Mouse (Mus musculus): ENCODE measurements at regions not wholly inside any gene's neighbourhood (a gene's known extent, or its start where the extent isn't known, plus 50 kb on each side); places are given as distances from the start of the nearest gene placed in this dataset.
A peak's percentile ranks its signal among the peaks of the same experiment; 100 is the strongest.
"Not testable (repeated sequence)": the region's sequence is repeated elsewhere in the genome, so short reads cannot be mapped to it uniquely, and the experiment has no call there.

DNA sequence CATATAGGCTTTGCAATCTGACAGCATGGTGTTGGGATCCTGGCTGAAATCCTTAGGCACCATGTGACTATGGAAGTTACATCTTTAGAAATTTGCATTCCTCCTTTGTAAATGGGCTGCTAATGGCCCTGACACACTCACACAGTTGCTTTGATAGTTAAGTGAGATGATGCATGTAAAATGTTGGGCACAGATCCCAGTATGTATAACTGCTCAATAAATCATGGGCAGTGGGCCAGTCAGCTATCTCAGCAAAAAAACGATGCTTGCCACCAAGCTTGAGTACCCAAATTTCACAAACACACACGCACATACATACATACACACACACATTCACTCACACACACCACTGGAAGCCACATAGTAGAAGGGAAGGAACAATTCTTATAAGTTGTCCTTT, 159.5 kb upstream of the Castor2 start:
- intact Hi-C loops (cut with DNase I): no loop called here
- no peak for DNase-seq

DNA sequence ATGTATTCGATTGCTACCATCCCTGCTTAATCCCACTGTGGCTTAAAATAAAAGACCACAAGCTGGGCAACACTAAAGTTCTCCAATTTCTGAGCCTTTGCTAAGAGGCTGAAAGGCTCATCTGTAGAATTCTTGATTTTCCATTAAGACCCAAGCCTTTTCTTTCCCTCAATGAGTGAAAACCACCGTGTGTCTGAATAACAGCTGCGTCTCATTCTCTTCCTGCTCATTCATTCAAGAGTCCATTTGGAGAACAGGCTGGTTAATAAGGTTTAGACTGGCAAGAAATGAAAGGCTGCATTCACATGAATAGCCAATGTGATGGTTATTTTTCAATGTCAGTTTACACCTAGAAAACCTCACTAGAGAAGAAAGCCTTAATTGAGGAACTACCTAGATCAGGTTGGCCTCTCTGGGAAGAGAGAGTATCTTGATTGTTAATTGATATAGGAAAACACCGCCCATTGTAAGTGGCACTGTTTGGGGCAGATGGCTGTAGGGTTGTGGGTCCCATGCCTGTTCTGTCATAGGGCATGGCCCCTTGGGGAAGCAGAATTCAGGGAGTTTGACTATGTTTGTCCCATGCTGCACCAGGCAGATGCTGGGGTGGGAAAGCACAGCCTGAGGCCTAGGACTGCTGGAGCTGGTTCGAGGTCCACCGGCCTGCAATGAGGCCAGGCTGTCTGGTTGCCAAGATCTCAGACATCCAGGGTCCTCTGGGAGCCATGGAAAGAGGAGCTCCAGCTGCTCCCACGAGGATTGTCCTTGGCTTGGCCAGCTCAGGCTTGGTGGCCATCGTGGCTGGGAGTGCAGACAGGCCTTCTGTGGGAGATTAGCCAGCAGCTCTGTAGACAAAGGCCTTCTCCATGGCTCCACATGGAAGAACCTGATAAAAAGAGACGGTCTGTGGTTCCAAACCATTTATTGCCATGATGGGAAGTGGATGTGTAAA, 161.3 kb upstream of the Castor2 start:
- intact Hi-C loops (cut with DNase I): no loop called here

DNA sequence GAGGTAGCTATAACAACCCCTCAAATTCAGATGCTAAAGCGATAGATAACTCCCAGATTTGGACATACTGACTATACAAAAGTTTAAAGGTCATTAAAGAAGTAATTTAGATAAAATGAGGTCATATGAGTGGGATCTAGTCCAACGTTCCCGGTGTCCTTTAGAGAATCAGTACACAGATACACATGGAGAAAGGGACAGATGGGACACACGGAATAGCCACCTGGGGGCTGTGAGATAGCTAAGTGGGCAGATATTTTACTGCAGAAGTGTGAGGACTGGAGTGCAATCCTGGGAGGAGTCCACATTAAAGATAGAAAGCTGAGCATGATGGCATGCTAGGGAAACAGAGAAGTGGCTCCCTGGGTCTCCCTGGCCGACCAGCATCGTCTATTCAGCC, 164.1 kb upstream of the Castor2 start:
- no peak for DNase-seq
- intact Hi-C loops (cut with DNase I): no loop called here

More for the DNA sequence above, 161.3 kb upstream of the Castor2 start:
- peak in 1 of 2 experiments; percentile 0 for DNase-seq

DNA sequence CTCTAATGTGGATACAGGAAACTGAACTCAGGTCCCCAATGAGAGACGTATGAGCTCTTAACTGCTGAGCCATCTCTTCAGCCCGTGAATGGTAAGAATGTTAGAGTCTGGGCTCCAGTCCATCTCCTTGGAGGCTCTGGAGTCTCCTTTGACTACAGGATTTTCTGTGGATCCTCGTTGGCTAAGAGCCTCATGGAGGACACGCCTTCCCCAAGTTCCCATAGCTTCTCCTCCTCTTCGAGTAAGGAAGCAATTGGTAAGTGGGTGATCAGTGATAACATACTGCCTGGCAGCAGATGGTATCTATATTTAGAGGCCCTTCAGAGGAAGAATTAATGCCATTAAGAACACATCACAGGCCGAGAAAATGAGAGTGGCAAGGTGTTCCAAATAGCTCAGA, 164.5 kb upstream of the Castor2 start:
- DNase-seq: no peak
- intact Hi-C loops (cut with DNase I): no loop called here

DNA sequence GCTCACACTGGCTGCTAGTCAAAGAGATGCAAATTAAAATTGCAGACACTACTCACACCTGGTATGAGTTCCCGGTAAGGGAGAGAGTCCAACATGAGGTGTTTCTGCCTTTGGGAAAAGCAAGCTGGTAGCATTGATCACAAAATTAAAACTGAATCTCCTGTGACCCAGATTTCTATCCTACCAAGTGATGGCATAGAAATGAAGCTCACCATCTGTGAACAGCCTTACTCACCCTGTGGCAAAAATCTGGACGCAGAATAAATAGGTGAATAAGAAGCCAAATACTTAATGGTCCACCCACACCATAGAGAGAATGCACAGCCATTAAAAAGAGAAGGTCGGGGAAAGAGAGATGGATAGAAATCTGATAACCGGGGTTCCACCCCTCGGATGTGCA, 169.4 kb upstream of the Castor2 start:
- no peak for DNase-seq
- intact Hi-C loops (cut with DNase I): no loop called here

DNA sequence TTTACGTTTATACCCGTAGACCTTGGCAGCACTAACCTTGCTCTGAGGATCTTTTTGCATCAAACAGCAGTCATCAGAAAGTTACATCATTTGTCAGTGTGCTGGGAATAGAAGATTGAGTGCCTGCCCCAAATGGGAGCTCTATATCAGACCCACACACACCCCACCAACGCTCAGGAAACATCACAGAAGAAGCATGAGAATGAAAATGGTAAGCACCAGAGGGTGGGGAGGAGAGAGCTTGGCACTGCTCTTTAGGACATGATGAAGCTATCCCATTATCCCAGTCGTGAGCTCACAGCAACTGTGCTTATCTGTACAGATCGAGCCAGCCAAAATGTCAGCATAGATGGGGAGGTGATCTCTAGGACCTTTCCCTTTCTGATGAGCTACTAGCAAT, 172.5 kb upstream of the Castor2 start:
- intact Hi-C loops (cut with DNase I): no loop called here
- DNase-seq: no peak

DNA sequence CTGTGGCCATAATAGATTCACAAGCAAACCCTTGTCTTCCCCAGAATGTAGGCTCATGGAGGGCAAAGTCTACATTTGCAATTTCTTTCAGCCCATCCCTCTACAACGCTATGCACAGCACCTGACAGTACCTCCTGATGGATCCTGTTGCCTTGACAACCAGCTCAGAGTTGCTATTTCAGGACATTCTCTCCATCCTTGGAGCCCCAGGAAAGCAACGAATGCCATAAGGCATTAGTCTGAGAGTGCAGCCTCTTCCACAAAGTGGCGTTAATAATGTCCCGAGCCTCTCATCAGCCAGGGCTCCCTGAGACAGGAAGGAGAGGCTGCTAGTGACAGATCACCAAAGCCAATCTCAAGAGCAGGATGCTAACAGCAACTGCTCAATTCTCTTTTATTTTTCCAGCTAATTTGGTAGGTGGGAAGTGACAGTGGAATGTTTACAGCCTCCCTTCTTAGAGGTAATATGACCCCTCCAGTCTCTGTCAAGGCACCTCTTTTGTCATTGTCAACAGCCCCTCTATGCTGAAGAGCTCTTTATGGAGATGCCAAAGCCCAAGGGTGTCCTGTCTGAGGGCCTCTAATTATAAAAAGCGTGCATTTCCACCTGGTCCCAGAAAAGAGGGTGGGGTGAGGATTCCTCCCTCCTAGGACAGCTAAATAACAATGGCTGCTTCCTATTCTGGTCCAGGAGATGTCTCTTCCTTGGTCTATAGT, 174.2 kb upstream of the Castor2 start:
- no peak for DNase-seq
- intact Hi-C loops (cut with DNase I): no loop called here

DNA sequence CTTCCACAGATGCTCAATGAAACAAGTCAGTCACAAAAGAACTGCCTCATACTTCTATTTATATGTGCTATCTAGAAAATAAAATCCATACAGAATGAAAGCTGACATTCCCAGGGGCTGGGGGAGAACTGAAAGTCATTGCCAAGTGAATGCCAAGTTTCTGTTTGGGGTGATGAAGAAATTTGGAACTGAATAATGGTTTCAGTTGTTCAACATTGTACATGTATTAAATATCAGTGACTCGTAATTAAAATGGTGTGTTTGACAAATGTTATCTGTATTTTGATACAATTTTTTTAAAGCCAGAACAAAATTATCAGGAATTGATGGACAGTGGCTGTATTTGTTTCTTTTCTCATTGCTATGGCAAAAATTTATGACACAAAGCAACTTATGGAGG, 177.3 kb upstream of the Castor2 start:
- DNase-seq: no peak
- intact Hi-C loops (cut with DNase I): no loop called here

DNA sequence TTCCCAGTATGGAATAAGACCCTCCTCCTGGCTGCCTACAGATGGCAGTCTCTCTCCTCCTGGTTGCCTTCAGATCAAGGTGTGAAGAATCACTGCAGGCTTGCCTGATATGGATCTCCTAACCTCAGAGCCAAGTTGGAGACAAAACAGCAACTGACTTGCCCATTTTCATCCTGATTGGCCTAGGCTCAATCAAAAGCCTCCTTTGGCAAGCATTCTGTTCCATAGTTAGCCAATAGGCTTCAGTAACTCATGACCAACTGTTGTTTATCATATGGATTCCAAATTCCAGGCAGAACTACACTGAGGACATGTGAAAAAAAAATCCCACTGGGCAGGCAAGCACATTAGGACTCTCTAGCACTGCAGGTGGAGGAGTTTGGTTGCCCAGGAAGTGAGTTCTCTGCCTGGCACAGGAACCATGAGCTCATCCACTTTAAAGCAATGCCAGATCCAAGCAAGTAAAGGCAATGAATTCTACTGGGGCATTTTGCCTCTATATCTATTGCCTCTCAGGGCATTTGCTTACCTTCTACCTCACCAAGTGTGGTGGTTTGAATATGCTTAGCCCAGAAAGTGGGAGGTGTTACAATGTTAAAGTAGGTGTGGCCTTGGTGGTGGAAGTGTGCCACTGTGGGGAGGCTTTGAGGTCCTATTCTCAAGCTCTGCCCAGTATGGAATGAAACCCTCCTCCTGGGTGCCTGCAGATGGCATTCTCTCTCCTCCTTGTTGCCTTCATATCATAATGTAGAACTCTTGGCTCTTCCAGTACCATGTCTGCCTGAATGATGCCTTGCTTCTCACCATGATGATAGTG, 183.6 kb upstream of the Castor2 start:
- intact Hi-C loops (cut with DNase I): no loop called here
- no peak for DNase-seq

DNA sequence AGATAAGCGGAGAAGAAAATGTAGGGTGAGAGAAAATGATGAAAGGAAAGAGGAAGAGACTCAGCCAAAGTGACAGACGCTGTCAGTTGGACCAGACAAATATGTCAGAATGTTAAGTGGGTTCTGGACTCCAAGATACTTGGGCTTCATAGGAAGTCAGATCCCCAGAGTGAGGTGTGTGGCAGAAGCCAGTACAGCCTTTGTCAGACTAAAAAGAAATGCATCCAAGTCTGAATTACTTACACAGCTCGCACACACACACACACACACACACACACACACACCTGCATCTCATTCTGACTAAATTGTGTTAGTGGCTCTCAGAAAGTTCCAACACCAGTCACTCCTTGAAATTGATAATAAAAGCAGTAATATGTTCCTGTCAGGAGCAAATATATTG, 192.1 kb upstream of the Castor2 start:
- intact Hi-C loops (cut with DNase I): no loop called here

DNA sequence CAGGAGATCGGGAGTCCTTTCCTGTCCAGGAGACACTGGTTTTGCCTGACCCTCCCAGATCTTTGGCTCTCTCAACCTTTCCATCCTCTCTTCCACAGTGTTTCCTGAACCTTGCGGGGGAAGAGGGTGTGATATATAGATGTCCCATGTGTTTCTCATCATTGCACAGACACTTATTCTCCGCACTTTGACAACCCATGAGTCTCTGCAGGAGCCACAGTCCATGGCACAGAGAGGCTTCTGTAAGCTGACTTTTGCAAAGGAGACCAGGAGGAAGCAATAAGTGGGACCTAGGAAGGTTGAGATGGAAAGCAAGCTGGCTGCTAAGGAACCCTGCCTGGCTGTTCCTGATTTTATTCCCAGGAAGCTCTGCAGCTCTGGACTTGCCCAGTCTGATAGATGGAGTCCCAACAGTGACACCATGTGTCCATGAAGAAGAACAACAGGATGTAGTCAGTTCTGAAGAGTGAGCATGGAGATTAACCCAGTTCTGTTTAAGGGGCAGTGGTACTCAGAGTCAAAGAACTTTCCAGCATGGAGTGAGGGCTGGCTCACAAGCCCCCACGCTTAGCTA, 201.4 kb upstream of the Castor2 start:
- DNase-seq: peak in 1 of 2 experiments; percentile 14
- intact Hi-C loops (cut with DNase I): no loop called here

More for the DNA sequence above, 192.1 kb upstream of the Castor2 start:
- no peak for DNase-seq

DNA sequence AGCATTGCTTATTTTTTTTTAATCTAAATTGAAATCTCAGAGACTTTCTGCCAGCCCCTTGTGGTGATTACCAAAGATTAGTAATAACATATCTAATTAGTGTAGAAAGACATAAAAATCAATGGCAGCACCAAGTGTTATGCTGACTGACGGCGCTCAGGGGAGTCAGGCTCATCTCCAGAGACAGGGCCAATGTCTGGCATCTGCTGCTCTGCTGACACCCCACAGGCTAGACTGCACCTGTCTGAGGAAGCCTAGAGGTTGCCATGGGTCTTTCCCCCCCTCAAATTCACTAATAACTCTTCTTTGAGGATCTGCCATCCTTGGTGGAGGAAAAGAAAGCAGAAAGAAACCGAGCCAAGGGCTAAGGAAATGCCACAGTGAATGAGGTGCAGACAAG, 208.8 kb upstream of the Castor2 start:
- intact Hi-C loops (cut with DNase I): no loop called here
- no peak for DNase-seq

DNA sequence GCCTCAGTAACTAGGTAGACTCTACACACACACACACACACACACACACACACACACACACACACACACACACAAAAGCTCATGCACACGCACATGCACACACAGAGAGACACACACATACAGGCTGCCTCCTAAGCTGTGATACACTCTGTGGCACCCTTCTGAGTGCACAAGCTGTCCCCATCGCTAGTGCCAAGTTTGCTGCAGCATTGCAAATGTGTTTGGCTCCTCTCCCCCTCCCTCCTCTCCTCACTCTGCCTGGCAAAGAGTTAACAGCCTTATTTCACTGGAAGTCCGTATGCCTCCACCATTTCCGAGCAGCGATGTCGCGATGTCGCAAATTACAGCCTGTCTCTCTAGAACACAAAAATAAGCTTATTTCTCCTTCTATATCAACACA, 209.7 kb upstream of the Castor2 start:
- intact Hi-C loops (cut with DNase I): no loop called here
- no peak for DNase-seq

DNA sequence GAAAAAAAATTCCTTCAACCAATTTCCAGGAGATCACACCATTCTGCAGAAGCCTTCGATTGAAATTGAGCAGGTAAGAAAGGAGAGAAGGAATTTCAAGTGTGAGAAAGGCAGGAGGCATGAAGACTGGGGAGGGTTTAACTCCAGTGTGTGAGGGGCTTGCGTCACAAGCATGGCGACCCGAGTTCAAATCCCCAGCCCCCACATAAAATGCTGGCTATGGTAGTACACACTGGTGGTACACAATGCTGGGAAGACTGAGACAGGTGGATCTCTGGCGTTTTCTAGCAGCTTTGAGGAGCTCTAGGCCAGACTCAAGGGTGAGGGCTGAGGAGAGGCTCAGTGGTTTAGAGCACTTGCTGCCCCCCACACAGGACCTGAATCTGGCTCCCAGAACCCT, 214.0 kb upstream of the Castor2 start:
- intact Hi-C loops (cut with DNase I): no loop called here

DNA sequence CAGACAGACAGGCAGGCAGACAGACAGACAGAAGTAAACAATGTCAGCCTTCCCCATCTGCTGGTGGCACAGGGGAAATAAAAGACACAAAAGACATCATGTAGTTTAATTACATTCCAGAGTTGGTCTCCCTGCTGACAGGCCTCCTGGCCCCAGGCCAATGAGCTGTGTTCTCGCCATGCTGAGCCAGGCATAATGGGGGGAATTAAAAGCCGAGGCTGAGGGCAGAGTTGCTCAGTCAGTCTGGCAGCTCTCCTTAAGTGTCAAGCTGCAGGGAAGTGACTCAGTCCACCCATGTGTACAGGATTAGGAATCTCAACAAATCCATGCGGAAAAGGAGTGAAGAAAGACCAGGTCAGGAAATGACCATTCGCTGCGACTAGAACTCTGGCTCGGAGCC, 214.5 kb upstream of the Castor2 start:
- DNase-seq: peak; percentile 43 to 63
- intact Hi-C loops (cut with DNase I): no loop called here

More for the DNA sequence above, 214.0 kb upstream of the Castor2 start:
- DNase-seq: no peak

DNA sequence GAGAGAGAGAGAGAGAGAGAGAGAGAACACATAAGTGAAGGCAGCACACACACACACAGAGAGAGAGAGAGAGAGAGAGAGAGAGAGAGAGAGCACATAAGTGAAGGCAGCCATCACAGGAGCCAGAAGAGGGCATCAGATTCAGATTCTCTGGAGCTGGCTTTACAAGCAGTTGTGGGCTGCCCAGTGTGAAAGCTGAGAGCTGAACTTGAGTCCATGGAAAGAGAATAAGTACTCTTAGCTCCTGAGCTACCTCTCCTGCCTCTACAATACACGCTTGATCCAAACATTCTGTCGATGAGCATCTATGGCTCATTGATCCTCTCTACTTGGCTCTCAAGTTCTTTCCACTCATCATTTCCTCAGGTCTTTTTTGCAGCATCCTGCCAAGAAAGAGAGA, 214.9 kb upstream of the Castor2 start:
- DNase-seq: no peak
- intact Hi-C loops (cut with DNase I): no loop called here

DNA sequence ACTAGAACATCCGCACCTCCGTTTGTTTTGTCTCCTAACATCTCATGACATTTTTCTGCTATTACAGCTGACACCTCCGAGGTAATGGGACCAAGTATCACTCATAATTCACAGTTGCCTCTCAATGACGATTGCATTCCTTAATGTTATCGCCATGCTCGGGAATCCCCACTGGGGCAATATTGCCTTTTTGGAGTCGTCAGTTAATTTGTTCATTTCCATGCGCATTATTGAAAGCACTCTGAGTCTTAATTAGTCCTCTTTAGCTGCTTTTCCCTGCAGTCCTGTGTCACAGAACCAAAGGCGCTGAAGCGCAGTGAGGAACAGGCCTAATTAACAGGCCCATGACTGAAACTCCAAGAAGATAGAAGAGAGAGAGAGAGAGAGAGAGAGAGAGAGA, 255.0 kb upstream of the Castor2 start:
- intact Hi-C loops (cut with DNase I): no loop called here
- DNase-seq: no peak

DNA sequence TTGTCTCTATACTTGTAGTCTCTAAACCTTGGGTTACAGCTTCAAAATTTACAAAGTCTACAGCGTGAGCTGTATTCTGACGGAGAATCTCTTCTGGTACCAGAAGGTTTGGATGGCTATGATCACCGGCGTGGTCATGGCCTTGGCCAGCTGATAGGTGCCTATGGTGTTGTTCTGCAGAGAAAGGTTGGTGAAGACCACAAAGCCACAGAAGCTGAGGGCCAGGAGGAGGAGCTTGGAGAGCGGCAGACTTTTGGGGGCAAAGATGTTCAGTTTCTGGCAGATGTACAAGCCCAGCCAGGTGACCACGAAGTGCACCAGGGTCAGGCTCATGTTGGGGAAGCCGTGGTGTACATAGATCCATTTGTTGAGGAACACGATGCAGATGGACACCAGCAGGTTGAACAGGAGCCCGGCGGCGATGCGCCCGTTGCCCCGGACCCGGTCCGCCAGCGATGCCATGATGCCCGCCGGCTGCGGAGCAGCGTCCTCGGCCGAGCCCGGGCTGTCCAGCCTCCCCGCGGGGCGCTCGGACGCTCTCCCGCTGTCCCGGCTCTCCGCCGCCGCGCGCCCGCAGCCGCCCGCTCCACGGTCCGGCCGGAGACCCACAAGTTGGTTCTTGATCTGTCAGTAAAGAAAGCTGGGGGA, 257.3 kb upstream of the Castor2 start:
- intact Hi-C loops (cut with DNase I); DNase-seq: not testable (repeated sequence)

DNA sequence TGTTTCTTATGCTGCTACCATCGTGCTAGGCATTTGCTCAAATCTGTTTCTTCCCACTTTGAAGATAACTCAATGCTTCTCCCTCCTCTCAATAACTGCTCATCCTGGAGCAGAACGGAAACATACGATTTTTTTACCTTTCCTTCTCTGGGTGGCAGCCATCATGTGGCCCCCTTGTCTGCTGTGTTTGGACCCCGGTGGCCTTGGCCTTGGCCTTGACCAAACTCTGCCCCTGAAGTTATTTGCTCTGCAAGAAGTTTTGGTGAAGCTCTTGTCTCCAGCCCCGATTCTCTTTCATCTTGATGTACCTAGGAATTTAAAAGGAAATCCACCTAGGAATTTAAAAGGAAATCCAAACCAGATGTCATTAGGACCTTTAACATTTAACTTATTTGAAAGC, 261.2 kb upstream of the Castor2 start:
- DNase-seq: no peak

DNA sequence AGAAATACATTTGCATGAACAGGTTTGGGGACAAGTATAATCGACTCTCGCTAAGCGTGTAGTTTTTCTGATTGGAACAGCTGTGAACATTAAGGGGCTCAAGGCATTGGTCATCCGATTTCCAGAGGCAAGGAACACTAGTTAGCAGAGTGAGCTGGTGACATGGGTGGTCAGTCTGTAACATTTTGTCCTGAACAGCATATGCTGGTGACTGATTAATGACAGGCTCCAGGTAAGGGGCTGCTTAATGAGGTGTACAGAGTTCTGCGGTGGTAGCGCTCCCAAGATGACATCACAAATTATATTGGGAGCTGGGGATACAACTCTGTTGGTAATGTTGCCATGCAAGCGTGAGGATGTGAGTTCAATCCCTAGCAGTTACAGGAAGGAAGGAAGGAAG, 266.3 kb upstream of the Castor2 start:
- intact Hi-C loops (cut with DNase I): no loop called here
- no peak for DNase-seq

More for the DNA sequence above, 261.2 kb upstream of the Castor2 start:
- intact Hi-C loops (cut with DNase I): no loop called here
